Mouse (Mus musculus) olfactory bulb, adult 2 months (tissue): ENCODE measurements around the gene Mlst8.
"Not testable (repeated sequence)": the region's sequence is repeated elsewhere in the genome, so short reads cannot be mapped to it uniquely, and the experiment has no call there.

Experiments
- CTCF ChIP-seq: fragments of 200-500 bp; IDR thresholded peaks from 2 replicates; pipeline ENCODE4 v1.5.1; 2012; ENCODE audit warnings: low read depth, mild to moderate bottlenecking, low read length, moderate library complexity; ENCODE audit not compliant: insufficient read depth
- POLR2A ChIP-seq: fragments of 200-500 bp; IDR thresholded peaks from 2 replicates; pipeline ENCODE4 v1.6.1; 2012; ENCODE audit warnings: mild to moderate bottlenecking, low read depth, low read length, moderate library complexity; ENCODE audit not compliant: insufficient read depth

GRCm38 (mm10) chr17:24425326-24425725, 53.6 kb downstream of the Mlst8 start:
- TF ChIP-seq CTCF, POLR2A: not testable (repeated sequence)
